Mouse (Mus musculus) myocyte (in vitro differentiated cells): Measurements from ENCODE around the gene Rtl5.

Experiments used
- CEBPB ChIP-seq: IDR thresholded peaks from 2 replicates; pipeline ENCODE4 v1.6.1; 2011; ENCODE audit warnings: mild to moderate bottlenecking, moderate library complexity; ENCODE audit not compliant: poor library complexity, insufficient read depth, severe bottlenecking
- E2F4 ChIP-seq: IDR thresholded peaks from one replicate; pipeline ENCODE4 v1.6.1; 2011; ENCODE audit warnings: mild to moderate bottlenecking, control low read depth, moderate library complexity; ENCODE audit not compliant: insufficient read depth
- MAX ChIP-seq: IDR thresholded peaks from one replicate; pipeline ENCODE4 v1.6.1; 2011; ENCODE audit warnings: low read depth, mild to moderate bottlenecking, control low read depth
- POLR2A ChIP-seq: IDR thresholded peaks from one replicate; pipeline ENCODE4 v1.6.1; 2011; ENCODE audit warnings: low read depth, mild to moderate bottlenecking, control low read depth, moderate library complexity; ENCODE audit not compliant: insufficient read length
- POLR2AphosphoS2 ChIP-seq: IDR thresholded peaks from one replicate; pipeline ENCODE4 v1.6.1; 2011; ENCODE audit warnings: low read depth, control low read depth; ENCODE audit not compliant: insufficient read length
- SRF ChIP-seq: IDR thresholded peaks from one replicate; pipeline ENCODE4 v1.6.1; 2011; ENCODE audit warnings: low read depth; ENCODE audit not compliant: control insufficient read depth, insufficient read length
- TCF12 ChIP-seq: IDR thresholded peaks from one replicate; pipeline ENCODE4 v1.6.1; 2011; ENCODE audit warnings: mild to moderate bottlenecking, control low read depth; ENCODE audit not compliant: poor library complexity, insufficient read depth, severe bottlenecking
- USF1 ChIP-seq: IDR thresholded peaks from one replicate; pipeline ENCODE4 v1.6.1; 2011; ENCODE audit warnings: low read depth, mild to moderate bottlenecking, control low read depth, moderate library complexity

GRCm38 (mm10) chrX:102067118-102067517 lies 4.0 kb downstream of the Rtl5 start:
- TF ChIP-seq TCF12 (no peak), SRF (no peak), POLR2A (no peak), MAX (no peak), POLR2AphosphoS2 (no peak), USF1 (no peak), CEBPB (no peak), E2F4 (no peak)
